8 mouse cellular contexts compared by ENCODE assay signal in the genomic region with DNA sequence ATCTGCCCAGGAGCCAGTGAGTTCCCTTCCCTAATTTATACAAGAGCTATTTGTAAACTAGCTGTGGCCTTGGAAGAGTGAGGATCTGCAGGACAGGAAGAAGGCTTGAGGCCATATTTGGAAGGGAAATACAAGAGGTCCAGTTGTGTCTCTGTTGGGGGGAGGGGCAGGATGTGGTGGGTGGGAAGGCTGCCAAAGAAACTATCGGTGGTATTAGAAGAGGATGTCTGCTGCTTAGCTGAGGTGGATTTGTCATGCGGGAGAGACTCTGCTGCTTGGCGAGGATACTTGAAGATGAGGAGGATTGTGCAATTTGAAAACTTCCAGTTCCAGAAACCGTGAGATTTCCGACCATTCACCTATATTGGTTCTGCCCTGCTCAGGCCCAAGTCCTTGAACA.
DNase-seq lines count a peak whose midpoint lies in the region; ATAC-seq lines count a peak whose summit lies in the region.

No protein-coding gene starts in this region.

- 65% methylated on average over 5 of the region's 5 CpGs for whole genome bisulfite sequencing in kidney, embryonic 14.5 days
- 74% methylated on average over 5 of the region's 5 CpGs for WGBS in hindbrain, embryonic 10.5 days
- 80% methylated on average over 5 of the region's 5 CpGs for WGBS in midbrain, embryonic 10.5 days

- no peaks in the 10 kb centered on the region for H3K36me3 ChIP-seq in kidney, embryonic 14.5 days (ENCODE audit: control insufficient read depth, insufficient read depth, low read length)
- no peaks in the 10 kb centered on the region for H3K36me3 ChIP-seq in hindbrain, embryonic 10.5 days
- H3K36me3 ChIP-seq in midbrain, embryonic 10.5 days: no peaks in the 10 kb centered on the region

- H3K9ac ChIP-seq in kidney, embryonic 14.5 days (ENCODE audit: low read depth, low read length): no peak overlapping the region

- H3K27me3 ChIP-seq in kidney, embryonic 14.5 days (ENCODE audit: control insufficient read depth, insufficient read depth, low read length): no peaks in the 10 kb centered on the region
- no peaks in the 10 kb centered on the region for H3K27me3 ChIP-seq in hindbrain, embryonic 10.5 days (ENCODE audit: insufficient read depth, poor library complexity, severe bottlenecking)
- H3K27me3 ChIP-seq in midbrain, embryonic 10.5 days (ENCODE audit: low read depth, poor library complexity, severe bottlenecking): no peaks in the 10 kb centered on the region

- H3K4me3 ChIP-seq in kidney, embryonic 14.5 days (ENCODE audit: low read length): no peak overlapping the region
- no peak overlapping the region for H3K4me3 ChIP-seq in hindbrain, embryonic 10.5 days
- no peak overlapping the region for H3K4me3 ChIP-seq in midbrain, embryonic 10.5 days

- peak; percentile 18 to 39 for DNase-seq in left cerebral cortex, postnatal 14 days (ENCODE audit: low spot score in 2 of 2)
- no peak for DNase-seq in left cerebral cortex, adult 11 months (ENCODE audit: low spot score)
- DNase-seq in heart, adult 18-20 months: peak; percentile 57 to 74
- peak; percentile 39 for DNase-seq in skeletal muscle tissue, adult 2 months (ENCODE audit: low read depth, low spot score)
- no peak for DNase-seq in hindbrain, embryonic 10.5 days (ENCODE audit: low spot score)
- DNase-seq in right cerebral cortex, postnatal 4 days: no peak
- no peak for DNase-seq in midbrain, embryonic 10.5 days (ENCODE audit: low spot score)

- no peaks in the 10 kb centered on the region for H3K4me1 ChIP-seq in kidney, embryonic 14.5 days (ENCODE audit: control insufficient read depth, insufficient read depth, low read length)
- 0 out of 2 replicates have a peak, but pooled peaks cover 9% of the 10 kb centered on the region for H3K4me1 ChIP-seq in hindbrain, embryonic 10.5 days (replicated peaks)
- peaks cover 5% of the 10 kb centered on the region; the same call in 1 of the 2 replicates for H3K4me1 ChIP-seq in midbrain, embryonic 10.5 days

- no peak overlapping the region for H3K4me2 ChIP-seq in kidney, embryonic 14.5 days (replicated peaks; ENCODE audit: low read depth, low read length)

- no peak overlapping the region; the same call in 1 of the 2 replicates for H3K27ac ChIP-seq in kidney, embryonic 14.5 days (ENCODE audit: low read depth, low read length)
- H3K27ac ChIP-seq in hindbrain, embryonic 10.5 days: no peak overlapping the region
- H3K27ac ChIP-seq in midbrain, embryonic 10.5 days (replicated peaks): no peak overlapping the region

- intact Hi-C loops in left cerebral cortex, postnatal 14 days (cut with DNase I): no loop called here

- H3K9me3 ChIP-seq in kidney, embryonic 14.5 days (ENCODE audit: control insufficient read depth, low read length): no peaks in the 10 kb centered on the region
- no peaks in the 10 kb centered on the region for H3K9me3 ChIP-seq in hindbrain, embryonic 10.5 days
- no peaks in the 10 kb centered on the region for H3K9me3 ChIP-seq in midbrain, embryonic 10.5 days (replicated peaks)

- ATAC-seq in kidney, embryonic 14.5 days (ENCODE audit: low FRiP score, low TSS enrichment): 0 out of 2 replicates have a peak, but pooled peaks have one; percentile 33

Comparison
In these comparisons a context has a peak if more than half of its experiments do, and no peak if none do; other contexts are left out.
1. DNase-seq: peak in left cerebral cortex, postnatal 14 days (2 of 2), heart, adult 18-20 months (2 of 2) and skeletal muscle tissue, adult 2 months (single experiment); none in left cerebral cortex, adult 11 months (single experiment), hindbrain, embryonic 10.5 days (single experiment), right cerebral cortex, postnatal 4 days (single experiment) and midbrain, embryonic 10.5 days (single experiment).